Mouse (Mus musculus) MEL (cell line): ENCODE data around the gene S100a6. TPM values are rescaled to one million over a fixed set of nuclear protein-coding genes. Genes with fewer than 3 reads are reported as not detected.

Experiments used
- DNase-seq: peaks from one replicate; pipeline ENCODE4 v3.0.0; 2011; ENCODE audit warnings: low read depth, low spot score
- H3K27ac ChIP-seq: 2 replicates; pipeline ENCODE4 v1.5.1; 2012; ENCODE audit warnings: low read depth, mild to moderate bottlenecking, control low read depth, low read length, moderate library complexity; ENCODE audit not compliant: control insufficient read depth
- H3K27me3 ChIP-seq, 2 experiments: fragments of 150-350 bp in 1 of 2; sonication (generic) in 1 of 2; 2 replicates each; pipeline ENCODE4 v1.6.1; 2012; ENCODE audit warnings: low read length in 2 of 2, mild to moderate bottlenecking in 2 of 2, improper control_type of control experiment in 1 of 2, moderate library complexity in 1 of 2; ENCODE audit not compliant: insufficient read depth in 2 of 2, control insufficient read depth in 1 of 2
- H3K36me3 ChIP-seq, 2 experiments: 2 replicates each; pipeline ENCODE4 v1.6.1; 2012 to 2014; ENCODE audit warnings: low read length in 2 of 2, improper control_type of control experiment in 1 of 2, inconsistent platforms in 1 of 2, mild to moderate bottlenecking in 1 of 2; ENCODE audit not compliant: insufficient read depth in 2 of 2, control insufficient read depth in 1 of 2
- H3K4me1 ChIP-seq, 2 experiments: fragments of 150-350 bp in 1 of 2; sonication (generic) in 1 of 2; 2 replicates each; pipeline ENCODE4 v1.6.1; 2012; ENCODE audit warnings: low read length in 2 of 2, improper control_type of control experiment in 1 of 2, mild to moderate bottlenecking in 1 of 2; ENCODE audit not compliant: insufficient read depth in 2 of 2, control insufficient read depth in 1 of 2
- H3K4me3 ChIP-seq, 2 experiments: fragments of 150-350 bp in 1 of 2; sonication (generic) in 1 of 2; 2 replicates each; pipeline ENCODE4 v1.5.1; 2012; ENCODE audit warnings: low read depth in 2 of 2, low read length in 2 of 2, mild to moderate bottlenecking in 2 of 2, moderate library complexity in 2 of 2, control low read depth in 1 of 2, improper control_type of control experiment in 1 of 2; ENCODE audit not compliant: control insufficient read depth in 1 of 2, insufficient read depth in 1 of 2
- H3K79me2 ChIP-seq: 2 replicates; pipeline ENCODE4 v1.6.1; 2012; ENCODE audit warnings: mild to moderate bottlenecking, low read length, moderate library complexity; ENCODE audit not compliant: control insufficient read depth, poor library complexity, insufficient read depth
- H3K9ac ChIP-seq: 2 replicates; pipeline ENCODE4 v1.6.1; 2012; ENCODE audit warnings: low read depth, mild to moderate bottlenecking, control low read depth, low read length, moderate library complexity; ENCODE audit not compliant: control insufficient read depth, poor library complexity, severe bottlenecking
- H3K9me3 ChIP-seq: fragments of 150-350 bp; sonication (generic); replicated peaks from 2 replicates; pipeline ENCODE4 v1.6.1; 2012; ENCODE audit warnings: mild to moderate bottlenecking, low read length, improper control_type of control experiment, moderate library complexity; ENCODE audit not compliant: insufficient read depth
- BHLHE40 ChIP-seq: IDR thresholded peaks from 2 replicates; pipeline ENCODE4 v1.6.1; 2012; ENCODE audit warnings: low read depth, mild to moderate bottlenecking, inconsistent platforms, low read length, improper control_type of control experiment, borderline replicate concordance
- CHD1 ChIP-seq: IDR thresholded peaks from 2 replicates; pipeline ENCODE4 v1.6.1; 2012; ENCODE audit warnings: low read depth, mild to moderate bottlenecking, inconsistent platforms, low read length, improper control_type of control experiment
- CTCF ChIP-seq, 3 experiments: IDR thresholded peaks in 2 of 3; conservative IDR thresholded peaks in 1 of 3; 2 replicates each; pipeline ENCODE4 v1.5.1; 2011 to 2012; ENCODE audit warnings: low read length in 3 of 3, low read depth in 2 of 3, mild to moderate bottlenecking in 2 of 3, improper control_type of control experiment in 1 of 3, inconsistent platforms in 1 of 3, mixed read lengths in 1 of 3, moderate library complexity in 1 of 3; ENCODE audit not compliant: control insufficient read depth in 1 of 3, insufficient read depth in 1 of 3, poor library complexity in 1 of 3, severe bottlenecking in 1 of 3
- E2F4 ChIP-seq: IDR thresholded peaks from 2 replicates; pipeline ENCODE4 v1.6.1; 2011; ENCODE audit warnings: low read depth, low read length, improper control_type of control experiment, borderline replicate concordance
- EP300 ChIP-seq, 2 experiments: IDR thresholded peaks; 2 replicates each; pipeline ENCODE4 v1.6.1; 2011; ENCODE audit warnings: improper control_type of control experiment in 2 of 2, low read length in 2 of 2, low read depth in 1 of 2, mild to moderate bottlenecking in 1 of 2
- ETS1 ChIP-seq: IDR thresholded peaks from 2 replicates; pipeline ENCODE4 v1.6.1; 2012; ENCODE audit warnings: low read depth, mild to moderate bottlenecking, inconsistent platforms, low read length, improper control_type of control experiment, moderate library complexity
- JUND ChIP-seq: IDR thresholded peaks from 2 replicates; pipeline ENCODE4 v1.6.1; 2011; ENCODE audit warnings: low read depth, mild to moderate bottlenecking, improper control_type of control experiment, low read length
- MAX ChIP-seq: IDR thresholded peaks from 2 replicates; pipeline ENCODE4 v1.6.1; 2011; ENCODE audit warnings: low read length, improper control_type of control experiment
- MAZ ChIP-seq: IDR thresholded peaks from 2 replicates; pipeline ENCODE4 v1.6.1; 2012; ENCODE audit warnings: low read depth, mild to moderate bottlenecking, inconsistent platforms, low read length, improper control_type of control experiment
- MXI1 ChIP-seq: IDR thresholded peaks from 2 replicates; pipeline ENCODE4 v1.6.1; 2011; ENCODE audit warnings: mild to moderate bottlenecking, low read depth, low read length, improper control_type of control experiment
- MYC ChIP-seq: IDR thresholded peaks from 2 replicates; pipeline ENCODE4 v1.6.1; 2011; ENCODE audit warnings: low read depth, mild to moderate bottlenecking, low read length, improper control_type of control experiment, moderate library complexity
- POLR2AphosphoS2 ChIP-seq: IDR thresholded peaks from 2 replicates; pipeline ENCODE4 v1.6.1; 2011; ENCODE audit warnings: low read length, improper control_type of control experiment
- RAD21 ChIP-seq: IDR thresholded peaks from 2 replicates; pipeline ENCODE4 v1.6.1; 2011; ENCODE audit warnings: mild to moderate bottlenecking, low read depth, low read length, improper control_type of control experiment
- RCOR1 ChIP-seq: IDR thresholded peaks from 2 replicates; pipeline ENCODE4 v1.6.1; 2012; ENCODE audit warnings: low read depth, mild to moderate bottlenecking, inconsistent platforms, low read length, improper control_type of control experiment
- SIN3A ChIP-seq: IDR thresholded peaks from 2 replicates; pipeline ENCODE4 v1.6.1; 2012; ENCODE audit warnings: low read length, improper control_type of control experiment, inconsistent platforms
- SMC3 ChIP-seq: IDR thresholded peaks from 2 replicates; pipeline ENCODE4 v1.6.1; 2011; ENCODE audit warnings: low read depth, low read length, improper control_type of control experiment
- TCF12 ChIP-seq: IDR thresholded peaks from 2 replicates; pipeline ENCODE4 v1.6.1; 2014; ENCODE audit warnings: low read depth, mild to moderate bottlenecking, inconsistent platforms, low read length, improper control_type of control experiment, moderate library complexity
- USF2 ChIP-seq, 2 experiments: IDR thresholded peaks; 2 replicates each; pipeline ENCODE4 v1.6.1; 2011 to 2012; ENCODE audit warnings: improper control_type of control experiment in 2 of 2, low read length in 2 of 2, borderline replicate concordance in 1 of 2, inconsistent platforms in 1 of 2, low read depth in 1 of 2, mild to moderate bottlenecking in 1 of 2; ENCODE audit not compliant: insufficient read depth in 1 of 2
- ZC3H11A ChIP-seq: IDR thresholded peaks from 2 replicates; pipeline ENCODE4 v1.6.1; 2012; ENCODE audit warnings: low read depth, mild to moderate bottlenecking, inconsistent platforms, low read length, improper control_type of control experiment
- polyA plus RNA-seq, 2 experiments: library from polyadenylated mRNA; stranded (reverse) in 1 of 2; unstranded in 1 of 2; fragments of >175 nt in 1 of 2; fragments of >200 nt in 1 of 2; gene quantifications; 2 replicates each; pipeline versions ENCODE4 v1.2.1 to v1.2.4; 2012; ENCODE audit warnings: low replicate concordance in 2 of 2, low read depth in 1 of 2; ENCODE audit not compliant: insufficient read length in 2 of 2, insufficient read depth in 1 of 2, missing spikeins in 1 of 2
- total RNA-seq: library from RNA; depleted of rRNA; stranded (reverse); fragments of 300-350 nt; gene quantifications from 2 replicates; pipeline ENCODE4 v1.2.3, GENCODE M21; 2012

The S100a6 gene
- total and polyA plus RNA-seq, 3 experiments = 0.85 to 4.7 TPM; not detected in 1

DNA sequence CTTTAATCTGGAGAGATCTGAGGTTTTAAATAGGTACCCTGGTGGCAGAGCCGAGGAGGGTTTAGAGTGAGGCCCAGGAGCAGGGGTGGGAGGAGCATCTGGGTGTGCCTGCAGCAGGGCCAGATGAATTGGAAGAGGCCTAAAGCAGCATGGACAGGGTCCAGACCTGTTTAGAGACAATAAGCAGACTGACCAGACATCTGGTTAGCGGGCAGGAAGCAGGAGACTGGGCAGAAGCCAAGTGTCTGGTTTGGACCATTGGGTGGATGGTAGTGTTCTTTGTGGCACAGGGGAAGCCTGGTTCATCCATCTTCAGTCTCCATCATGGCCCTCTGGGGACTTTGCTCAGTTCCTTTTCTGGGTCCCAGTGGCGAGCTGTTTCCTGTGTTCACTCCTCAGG lies 28.8 kb upstream of the S100a6 start:
- no peaks in the 10 kb centered on the region for H3K79me2 ChIP-seq
- H3K36me3 ChIP-seq = peaks cover 0 to 9% of the 10 kb centered on the region in 2 experiments; a peak in 2 of 4 replicates
- no peak overlapping the region for H3K9ac ChIP-seq
- no peak for TF ChIP-seq RCOR1
- TF ChIP-seq POLR2AphosphoS2 = no peak
- TF ChIP-seq CHD1 = no peak
- H3K4me1 ChIP-seq = peaks cover 0 to 28% of the 10 kb centered on the region in 2 experiments; a peak in 2 of 4 replicates
- H3K27ac ChIP-seq = no peak overlapping the region
- peaks cover 5 to 9% of the 10 kb centered on the region in 2 experiments; a peak in 3 of 4 replicates for H3K27me3 ChIP-seq
- no peak for DNase-seq
- H3K4me3 ChIP-seq = no peak overlapping the region
- no peaks in the 10 kb centered on the region for H3K9me3 ChIP-seq

DNA sequence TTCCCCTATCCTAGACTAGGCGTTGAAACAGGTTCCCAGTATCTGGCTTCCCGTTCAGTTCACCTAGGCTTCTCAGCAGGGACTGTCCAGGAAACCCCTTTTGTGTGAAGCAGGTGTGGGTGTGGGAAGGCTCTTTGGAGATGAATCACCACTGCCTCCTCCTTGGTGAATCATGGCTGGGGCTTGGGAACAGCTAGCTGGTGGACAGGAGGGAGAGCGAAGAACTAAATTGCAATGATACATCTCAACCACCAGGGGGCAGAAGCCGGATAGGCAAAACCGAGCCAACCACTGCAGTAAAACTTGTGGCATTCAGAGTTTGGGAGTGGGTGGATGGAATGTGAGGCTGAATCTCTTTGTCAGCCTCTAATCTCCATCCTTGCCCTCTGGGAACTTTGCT lies 27.1 kb upstream of the S100a6 start:
- Histone ChIP-seq H3K4me3 (no peak overlapping the region), H3K4me1 (peaks cover 0 to 28% of the 10 kb centered on the region in 2 experiments; a peak in 2 of 4 replicates), H3K27ac (no peak overlapping the region), H3K79me2 (no peaks in the 10 kb centered on the region), H3K27me3 (no peaks in the 10 kb centered on the region), H3K36me3 (peaks cover 0 to 9% of the 10 kb centered on the region in 2 experiments; a peak in 2 of 4 replicates), H3K9me3 (no peaks in the 10 kb centered on the region), H3K9ac (no peak overlapping the region)
- peak; percentile 88 for DNase-seq
- TF ChIP-seq MAZ (0 out of 2 replicates have a peak, but pooled peaks have one; percentile 74), USF2 (IDR thresholded peaks at IDR 0.05; ENCODE audit: borderline replicate concordance in 1 of 2, insufficient read depth in 1 of 2, low read depth in 1 of 2, low read length in 2 of 2) (no peak), SMC3 (peak; percentile 98), SIN3A (peak; percentile 45; the same call in 1 of the 2 replicates), ETS1 (no peak), ZC3H11A (peak; percentile 85), TCF12 (0 out of 2 replicates have a peak, but pooled peaks have one; percentile 15), MYC (no peak), JUND (peak; percentile 68; the same call in 1 of the 2 replicates), CTCF (IDR thresholded peaks at IDR 0.05 in 2 of 3, conservative IDR thresholded peaks at IDR 0.05 in 1 of 3; ENCODE audit: control insufficient read depth in 1 of 3, insufficient read depth in 1 of 3, low read depth in 2 of 3, low read length in 3 of 3, poor library complexity in 1 of 3, severe bottlenecking in 1 of 3) (peak; percentile 89 to 98 (median 97)), RAD21 (peak; percentile 83), BHLHE40 (0 out of 2 replicates have a peak, but pooled peaks have one; percentile 13), MAX (no peak), MXI1 (no peak), E2F4 (no peak), EP300 (IDR thresholded peaks at IDR 0.05; ENCODE audit: low read depth in 1 of 2, low read length in 2 of 2) (peak in 1 of 2 experiments; percentile 10; a peak in 1 of 4 replicates)
